In the genomic region with DNA sequence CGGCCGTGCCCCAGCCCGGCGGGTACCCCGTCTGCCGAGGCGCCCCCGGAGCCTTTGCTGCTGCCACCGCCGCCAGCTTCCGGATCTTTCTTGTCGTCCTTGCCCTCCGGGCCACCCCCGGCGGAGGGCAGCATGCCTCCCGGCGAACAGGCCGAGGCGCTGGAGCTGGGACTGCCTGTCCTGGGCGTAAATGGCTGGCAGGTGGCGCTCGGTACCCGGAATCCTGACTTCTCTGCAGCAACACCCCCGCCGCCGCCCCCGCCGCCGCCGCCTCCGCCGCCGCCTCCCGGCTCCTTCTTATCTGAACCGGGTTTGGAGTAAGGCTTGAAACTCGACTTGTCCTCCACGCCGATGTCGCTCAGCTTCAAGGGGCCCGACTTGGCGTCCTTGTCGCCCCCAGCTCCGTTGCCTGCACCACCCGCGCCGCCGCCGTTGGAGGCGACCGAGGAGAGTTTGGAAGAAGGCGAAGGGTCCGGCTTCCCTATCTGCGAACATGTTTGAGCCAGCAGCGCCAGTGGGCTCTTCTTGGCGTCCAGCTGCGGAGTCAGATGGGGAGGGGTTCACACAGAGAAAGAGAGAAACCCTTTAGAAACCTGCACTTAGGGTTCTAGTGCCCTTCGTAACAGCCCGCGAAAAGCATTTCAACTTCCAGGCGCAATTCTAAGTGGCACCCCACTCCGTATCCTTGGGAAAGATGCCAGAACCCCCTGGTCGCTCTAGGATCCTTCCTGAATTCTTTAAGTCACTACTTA, we compare ENCODE assay signal across 8 mouse cellular contexts. TPM values are rescaled to one million over a fixed set of nuclear protein-coding genes. Genes with fewer than 3 reads are reported as not detected.
A peak's percentile ranks its signal among the peaks of the same experiment; 100 is the strongest.
DNase-seq lines count a peak whose midpoint lies in the region; ATAC-seq and TF ChIP-seq lines count a peak whose summit lies in the region.

No protein-coding gene starts in this region.

- H3K4me2 ChIP-seq in intestine, postnatal 0 days (replicated peaks; ENCODE audit: low read depth), result peak overlapping the region; percentile 95

- intact Hi-C loops in left cerebral cortex, postnatal 36 days (cut with DNase I), result loop anchor here (2.0 to 10.0 kb wide), 4 partner anchors 456 to 1419 kb away; no protein-coding TSS in a partner anchor

- H3K36me3 ChIP-seq in intestine, postnatal 0 days (ENCODE audit: control insufficient read depth, insufficient read depth), result peaks cover 11% of the 10 kb centered on the region; the same call in 1 of the 2 replicates

- no peaks in the 10 kb centered on the region for H3K27me3 ChIP-seq in intestine, postnatal 0 days (replicated peaks; ENCODE audit: control insufficient read depth, insufficient read depth, low read length)

- peak overlapping the region; percentile 95 for H3K27ac ChIP-seq in intestine, postnatal 0 days (ENCODE audit: low read depth, low read length)

- WGBS in intestine, postnatal 0 days, result under 1% methylated on average over 54 of the region's 62 CpGs

- peak overlapping the region; percentile 82 for H3K4me3 ChIP-seq in intestine, postnatal 0 days (ENCODE audit: low read depth, low read length)

- H3K9me3 ChIP-seq in intestine, postnatal 0 days (ENCODE audit: control insufficient read depth), result no peaks in the 10 kb centered on the region

- TF ChIP-seq CTCF in intestine, postnatal 0 days (IDR thresholded peaks at IDR 0.05; ENCODE audit: low read depth), result peak; percentile 75

- ATAC-seq in intestine, postnatal 0 days, result peak; percentile 32; the same call in 1 of the 2 replicates
- peak; percentile 62 for ATAC-seq in megakaryocyte-erythroid progenitor cell, adult 5-6 weeks (replicated peaks; ENCODE audit: low FRiP score, low TSS enrichment, poor library complexity, severe bottlenecking)
- no peak for ATAC-seq in erythroid progenitor cell, adult 5-6 weeks (replicated peaks; ENCODE audit: low FRiP score, poor library complexity, severe bottlenecking)

- DNase-seq in adrenal gland, adult 18-20 months (ENCODE audit: low spot score in 2 of 2), result peak; percentile 80 to 82
- peak; percentile 77 for DNase-seq in embryo, embryonic 10 days (ENCODE audit: low spot score)
- DNase-seq in gastrocnemius, postnatal 4 days (ENCODE audit: low spot score in 2 of 2), result peak; percentile 75 to 90
- peak; percentile 73 to 80 for DNase-seq in left cerebral cortex, postnatal 36 days (ENCODE audit: low spot score in 2 of 2)
- peak; percentile 89 for DNase-seq in right cerebral cortex, postnatal 4 days

- 0 out of 2 replicates have a peak, but pooled peaks cover 2% of the 10 kb centered on the region for H3K4me1 ChIP-seq in intestine, postnatal 0 days (replicated peaks; ENCODE audit: control insufficient read depth, insufficient read depth, low read length)

- H3K9ac ChIP-seq in intestine, postnatal 0 days (ENCODE audit: low read depth, low read length), result peak overlapping the region; percentile 90

RNA-seq across cellular contexts. Expression of a gene that starts 3.2 kb away (rescaled TPM):
- 10 to 100 TPM; 21.9 to 25.3 TPM for total RNA-seq in adrenal gland, adult 18-20 months (2021)
- 10 to 100 TPM; 14.0 to 15.6 TPM for total RNA-seq in gastrocnemius, postnatal 4 days (2021)
- polyA plus RNA-seq in intestine, postnatal 0 days (2015; fragmentation: Nextera tagmentation; extraction: Ambion mirVana), result 5.7 and 6.5 TPM in 2 replicates
- total RNA-seq in left cerebral cortex, postnatal 36 days (2021), result 1 to 10 TPM; 2.2 to 4.0 TPM
- not detected in 2 replicates for total RNA-seq in megakaryocyte-erythroid progenitor cell, adult 5-6 weeks (2014; fragmentation: Nextera tagmentation)
- total RNA-seq in megakaryocyte-erythroid progenitor cell, adult 5-6 weeks (2017), result not detected in 2 replicates
- not detected in 2 replicates for total RNA-seq in erythroid progenitor cell, adult 5-6 weeks (2015; ENCODE audit: low replicate concordance)
- total RNA-seq in erythroid progenitor cell, adult 5-6 weeks (2017; ENCODE audit: low replicate concordance), result not detected in 2 replicates

RNA-seq across cellular contexts. Expression of a gene that starts 33.4 kb away (rescaled TPM):
- 1 to 10 TPM; 6.8 to 9.1 TPM for total RNA-seq in adrenal gland, adult 18-20 months (2021)
- 1 to 10 TPM; 1.5 to 1.9 TPM for total RNA-seq in gastrocnemius, postnatal 4 days (2021)
- 0.73 and 1.8 TPM in 2 replicates for polyA plus RNA-seq in intestine, postnatal 0 days (2015; fragmentation: Nextera tagmentation; extraction: Ambion mirVana)
- total RNA-seq in left cerebral cortex, postnatal 36 days (2021), result under 1 TPM in 1 of 2 experiments, not detected in 1; 0.81 TPM
- 7.8 and 9.6 TPM in 2 replicates for total RNA-seq in megakaryocyte-erythroid progenitor cell, adult 5-6 weeks (2014; fragmentation: Nextera tagmentation)
- 3.4 and 6.4 TPM in 2 replicates for total RNA-seq in megakaryocyte-erythroid progenitor cell, adult 5-6 weeks (2017)
- 12.2 TPM in 1 of 2 replicates, not detected in the other for total RNA-seq in erythroid progenitor cell, adult 5-6 weeks (2015; ENCODE audit: low replicate concordance)
- total RNA-seq in erythroid progenitor cell, adult 5-6 weeks (2017; ENCODE audit: low replicate concordance), result not detected in 2 replicates
